Mouse (Mus musculus) kidney, adult 2 months (tissue): ENCODE results near the gene Gsc2.

Experiments used
- CTCF ChIP-seq: fragments of 200-500 bp; conservative IDR thresholded peaks from 2 replicates; pipeline ENCODE4 v1.5.1; 2011; ENCODE audit warnings: low read depth, mild to moderate bottlenecking, control low read depth, low read length, moderate library complexity, mixed read lengths; ENCODE audit not compliant: insufficient read depth, insufficient read length
- POLR2A ChIP-seq: fragments of 200-500 bp; IDR thresholded peaks from one replicate; pipeline ENCODE4 v1.6.1; 2011; ENCODE audit warnings: low read depth, low read length, control low read depth

DNA sequence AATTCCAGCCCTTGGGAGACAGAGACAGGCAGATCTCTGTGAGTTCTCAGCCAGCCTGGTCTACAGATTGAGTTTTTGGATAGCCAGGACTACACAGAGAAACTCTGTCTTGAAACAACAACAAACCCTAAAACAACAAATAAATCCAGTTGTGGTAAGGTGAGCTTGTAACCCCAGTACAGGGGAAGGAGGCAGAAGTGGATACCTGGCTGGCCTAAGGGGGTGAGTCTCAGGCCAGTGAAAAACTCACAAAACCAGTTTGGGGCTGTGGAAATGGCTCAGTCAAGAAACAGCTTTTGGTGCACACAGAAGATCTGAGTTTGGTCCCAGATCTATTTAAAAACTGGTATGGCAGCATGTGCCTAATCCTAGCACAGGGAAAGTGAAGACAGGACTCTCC lies 32.7 kb downstream of the Gsc2 start:
- TF ChIP-seq POLR2A: no peak
- no peak for TF ChIP-seq CTCF
